In genomic region chr7:91429712-91430275, GRCm38 (mm10) we compare ENCODE assay signal across 21 mouse cellular contexts.
A peak's percentile ranks its signal among the peaks of the same experiment; 100 is the strongest.
DNase-seq lines count a peak whose midpoint lies in the region; ATAC-seq and TF ChIP-seq lines count a peak whose summit lies in the region.
"Had no signal": no experiment of that assay in that cellular context is flagged by ENCODE, and none has a peak within 500 bp of the region (broad histone marks: within the 10 kb centered on the region; RNA-seq: fewer than 3 reads in every experiment).

No protein-coding gene starts in this region.

- no peak overlapping the region for H3K4me2 ChIP-seq in forebrain, embryonic 14.5 days (ENCODE audit: low read length)
- H3K4me2 ChIP-seq: embryonic facial prominence, embryonic 13.5 days; heart, embryonic 11.5 days; heart, embryonic 15.5 days; hindbrain, embryonic 14.5 days; intestine, embryonic 15.5 days had no signal

- 26% methylated on average over 5 of the region's 5 CpGs for WGBS in forebrain, embryonic 14.5 days

- no peak for DNase-seq in frontal cortex, postnatal 10 days (ENCODE audit: low spot score in 2 of 2)
- DNase-seq in brain, embryonic 14.5 days (ENCODE audit: low read depth): peak; percentile 90
- peak; percentile 81 for DNase-seq in forebrain, embryonic 14.5 days (ENCODE audit: low spot score)
- DNase-seq in retina, postnatal 1 day: peak; percentile 23
- no peak for DNase-seq in heart, adult 11 months
- no peak for DNase-seq in right cerebral cortex, adult 18-20 months
- DNase-seq: adrenal gland, postnatal 10 days; cerebellum, adult 11-12 months; cerebellum, adult 9-10 months; cerebellum, postnatal 25 days; gastrocnemius, postnatal 10 days; heart, adult 2 months; heart, postnatal 14 days; kidney, adult 18-20 months had no signal

- ATAC-seq in frontal cortex, adult (ENCODE audit: low TSS enrichment): peak; percentile 28; the same call in 1 of the 2 replicates
- ATAC-seq in forebrain, embryonic 14.5 days: peak; percentile 77
- ATAC-seq: intestine, embryonic 15.5 days had no signal

- H3K4me3 ChIP-seq in forebrain, embryonic 14.5 days (ENCODE audit: low read depth, low read length): no peak overlapping the region
- H3K4me3 ChIP-seq: embryonic facial prominence, embryonic 13.5 days; erythroblast, embryonic 14.5 days; heart, adult 2 months; heart, embryonic 15.5 days; intestine, embryonic 15.5 days had no signal

- H3K36me3 ChIP-seq in forebrain, embryonic 14.5 days (ENCODE audit: control insufficient read depth, insufficient read depth, low read length): no peaks in the 10 kb centered on the region
- H3K36me3 ChIP-seq: embryonic facial prominence, embryonic 13.5 days; heart, embryonic 15.5 days; intestine, embryonic 15.5 days had no signal

- H3K27me3 ChIP-seq in forebrain, embryonic 14.5 days (replicated peaks; ENCODE audit: control insufficient read depth, insufficient read depth, low read length): no peaks in the 10 kb centered on the region
- H3K27me3 ChIP-seq: embryonic facial prominence, embryonic 13.5 days; heart, embryonic 15.5 days; intestine, embryonic 15.5 days had no signal

- TF ChIP-seq POLR2A in brain, embryonic 14.5 days (IDR thresholded peaks at IDR 0.05; ENCODE audit: borderline replicate concordance, extremely low read depth, insufficient read depth, insufficient read length, poor library complexity, severe bottlenecking): no peak

- no peaks in the 10 kb centered on the region for H3K9me3 ChIP-seq in forebrain, embryonic 14.5 days (replicated peaks; ENCODE audit: control insufficient read depth, low read length)
- H3K9me3 ChIP-seq: embryonic facial prominence, embryonic 13.5 days; heart, embryonic 15.5 days; intestine, embryonic 15.5 days had no signal

- H3K4me1 ChIP-seq in forebrain, embryonic 14.5 days (ENCODE audit: control insufficient read depth, insufficient read depth, low read length): peaks cover 6% of the 10 kb centered on the region; the same call in 1 of the 2 replicates
- H3K4me1 ChIP-seq: embryonic facial prominence, embryonic 13.5 days; heart, embryonic 15.5 days; intestine, embryonic 15.5 days had no signal

- no peak overlapping the region for H3K9ac ChIP-seq in forebrain, embryonic 14.5 days (ENCODE audit: low read length)
- H3K9ac ChIP-seq: embryonic facial prominence, embryonic 13.5 days; heart, embryonic 15.5 days; hindbrain, embryonic 14.5 days; intestine, embryonic 15.5 days had no signal

- TF ChIP-seq CTCF in brain, embryonic 14.5 days (IDR thresholded peaks at IDR 0.05; ENCODE audit: borderline replicate concordance, extremely low read depth, insufficient read depth, insufficient read length): no peak

- no peak overlapping the region for H3K27ac ChIP-seq in forebrain, embryonic 14.5 days (ENCODE audit: low read depth, low read length)
- H3K27ac ChIP-seq: embryonic facial prominence, embryonic 13.5 days; heart, adult 2 months; heart, embryonic 15.5 days; hindbrain, embryonic 14.5 days; intestine, embryonic 15.5 days had no signal

Comparison
In these comparisons a context has a peak if more than half of its experiments do, and no peak if none do; other contexts are left out.
1. DNase-seq: peak in brain, embryonic 14.5 days (single experiment), forebrain, embryonic 14.5 days (single experiment) and retina, postnatal 1 day (single experiment); none in frontal cortex, postnatal 10 days (0 of 2), heart, adult 11 months (single experiment) and right cerebral cortex, adult 18-20 months (single experiment).